Mouse (Mus musculus): ENCODE measurements around the gene Hap1. TPM values are rescaled to one million over a fixed set of nuclear protein-coding genes. Genes with fewer than 3 reads are reported as not detected.
"Not testable (repeated sequence)": the region's sequence is repeated elsewhere in the genome, so short reads cannot be mapped to it uniquely, and the experiment has no call there.

Hap1 gene
- total and polyA plus RNA-seq, 3 experiments = 1.3 to 1.5 (median 1.4) TPM

DNA sequence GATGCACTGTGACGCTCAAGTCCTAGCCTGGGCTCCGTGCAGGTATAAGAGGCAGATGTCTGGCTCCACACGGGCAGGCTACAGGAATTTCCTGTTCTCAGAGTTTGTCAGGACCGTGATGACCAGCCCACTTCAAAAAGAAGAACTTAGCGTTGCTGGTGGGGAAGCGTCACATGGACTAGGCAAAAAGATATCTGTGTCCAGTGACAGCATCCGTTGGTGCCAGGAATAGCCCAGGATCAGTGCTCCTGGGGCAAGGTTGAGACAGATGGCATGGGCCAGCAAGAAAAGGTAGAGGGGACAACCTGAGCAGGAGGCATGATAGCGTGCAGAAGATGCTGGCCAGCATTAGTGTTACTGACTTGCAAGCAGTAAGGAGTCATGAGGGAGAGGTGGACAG, 13.9 kb upstream of the Hap1 start:
- 43% methylated on average over 8 of the region's 8 CpGs for WGBS
- DNase-seq = no peak
- H3K27me3 ChIP-seq (ENCODE audit: control insufficient read depth, insufficient read depth, low read length) = no peaks in the 10 kb centered on the region
- no peaks in the 10 kb centered on the region for H3K79me2 ChIP-seq (replicated peaks; ENCODE audit: control insufficient read depth, insufficient read depth, low read length)
- intact Hi-C loops (cut with DNase I) = loop anchor here (2.0 kb wide), 1 partner anchor 17 kb away; no protein-coding TSS in a partner anchor
- H3K9ac ChIP-seq (ENCODE audit: low read depth, low read length) = no peak overlapping the region
- H3K27ac ChIP-seq = peak overlapping the region; percentile 5; the same call in 1 of the 2 replicates
- TF ChIP-seq POLR2A (IDR thresholded peaks at IDR 0.05; ENCODE audit: insufficient read depth, low read depth, low read length) = no peak
- TF ChIP-seq EP300 (IDR thresholded peaks at IDR 0.05; ENCODE audit: insufficient read depth, low read depth, low read length) = no peak
- TF ChIP-seq CTCF (IDR thresholded peaks at IDR 0.05) = no peak
- peaks cover 9% of the 10 kb centered on the region for H3K4me1 ChIP-seq (ENCODE audit: control insufficient read depth, insufficient read depth, low read length)
- peaks cover 5% of the 10 kb centered on the region; the same call in 1 of the 2 replicates for H3K36me3 ChIP-seq (ENCODE audit: control insufficient read depth, insufficient read depth, low read length)
- H3K4me3 ChIP-seq = no peak overlapping the region

DNA sequence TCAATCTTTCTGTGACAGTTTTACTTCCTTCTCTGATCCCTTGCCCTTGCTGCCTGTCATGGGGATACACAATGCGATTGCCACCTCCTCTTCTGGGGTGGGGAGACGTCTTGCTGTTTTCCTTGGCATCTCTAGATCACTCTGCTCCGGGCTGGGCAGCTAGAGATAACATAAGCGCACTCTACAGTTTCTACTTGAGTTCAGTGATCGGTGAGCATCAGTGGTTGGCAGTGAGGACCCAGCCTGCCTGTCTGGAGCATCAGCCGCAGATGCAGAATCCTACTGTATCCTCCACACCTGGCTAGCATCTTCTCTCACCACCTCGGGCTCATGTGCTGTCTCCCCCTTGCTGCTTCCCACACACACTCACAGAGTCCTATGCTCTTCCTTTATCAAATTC, 13.2 kb upstream of the Hap1 start:
- TF ChIP-seq POLR2A (IDR thresholded peaks at IDR 0.05; ENCODE audit: insufficient read depth, low read depth, low read length) (no peak), CTCF (IDR thresholded peaks at IDR 0.05) (no peak), EP300 (IDR thresholded peaks at IDR 0.05; ENCODE audit: insufficient read depth, low read depth, low read length) (no peak)
- Histone ChIP-seq H3K4me1 (ENCODE audit: control insufficient read depth, insufficient read depth, low read length) (peaks cover 9% of the 10 kb centered on the region), H3K27me3 (ENCODE audit: control insufficient read depth, insufficient read depth, low read length) (no peaks in the 10 kb centered on the region), H3K79me2 (replicated peaks; ENCODE audit: control insufficient read depth, insufficient read depth, low read length) (no peaks in the 10 kb centered on the region), H3K36me3 (ENCODE audit: control insufficient read depth, insufficient read depth, low read length) (peaks cover 5% of the 10 kb centered on the region; the same call in 1 of the 2 replicates), H3K27ac (no peak overlapping the region; the same call in 1 of the 2 replicates), H3K4me3 (no peak overlapping the region), H3K9ac (ENCODE audit: low read depth, low read length) (no peak overlapping the region)
- no peak for DNase-seq
- intact Hi-C loops (cut with DNase I) = loop anchor here (2.0 kb wide), 1 partner anchor 18 kb away; no protein-coding TSS in a partner anchor
- WGBS = 62% methylated on average over 7 of the region's 7 CpGs

DNA sequence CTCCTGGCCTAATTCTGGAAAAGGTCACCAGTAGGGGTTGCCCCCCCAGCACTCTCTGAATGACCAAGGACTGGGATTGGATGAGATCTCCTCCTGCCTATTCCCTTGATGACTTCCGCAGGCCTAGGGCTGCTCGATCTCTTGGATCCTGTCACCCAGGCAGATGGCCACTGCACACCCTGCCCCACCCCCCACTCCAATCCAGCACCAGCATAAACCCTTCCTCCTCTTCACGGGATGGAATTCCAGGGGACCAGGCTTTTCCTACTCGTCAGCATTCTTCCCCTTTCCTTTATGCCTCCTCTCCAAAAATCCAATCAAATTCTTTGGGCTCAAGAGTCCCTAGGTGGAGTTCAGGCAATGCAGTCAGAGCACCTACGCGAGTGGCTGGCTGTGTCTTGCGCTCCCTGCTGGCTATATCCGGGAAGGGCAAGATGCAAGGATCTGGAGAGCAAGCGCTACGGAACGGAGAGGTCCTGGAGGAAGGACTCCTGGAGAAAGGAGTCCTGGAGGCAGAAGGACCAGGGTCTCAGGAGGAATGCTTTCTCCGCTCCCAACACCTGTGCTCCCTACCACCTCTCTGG, 7.1 kb upstream of the Hap1 start:
- no peaks in the 10 kb centered on the region for H3K79me2 ChIP-seq (replicated peaks; ENCODE audit: control insufficient read depth, insufficient read depth, low read length)
- H3K36me3 ChIP-seq (ENCODE audit: control insufficient read depth, insufficient read depth, low read length) = no peaks in the 10 kb centered on the region
- peaks cover 7% of the 10 kb centered on the region for H3K4me1 ChIP-seq (ENCODE audit: control insufficient read depth, insufficient read depth, low read length)
- 9% methylated on average over 12 of the region's 12 CpGs for WGBS
- peak; percentile 71 to 79 for DNase-seq
- no peak overlapping the region for H3K27ac ChIP-seq
- intact Hi-C loops (cut with DNase I) = loop anchor here (1.0 to 5.0 kb wide), 3 partner anchors 45 to 194 kb away; partner anchors contain the start of gene Klhl11
- H3K27me3 ChIP-seq (ENCODE audit: control insufficient read depth, insufficient read depth, low read length) = no peaks in the 10 kb centered on the region
- H3K9ac ChIP-seq (ENCODE audit: low read depth, low read length) = no peak overlapping the region
- TF ChIP-seq CTCF (IDR thresholded peaks at IDR 0.05) (peak; percentile 90), POLR2A (IDR thresholded peaks at IDR 0.05; ENCODE audit: insufficient read depth, low read depth, low read length) (no peak), EP300 (IDR thresholded peaks at IDR 0.05; ENCODE audit: insufficient read depth, low read depth, low read length) (0 out of 2 replicates have a peak, but pooled peaks have one; percentile 52)
- no peak overlapping the region for H3K4me3 ChIP-seq

DNA sequence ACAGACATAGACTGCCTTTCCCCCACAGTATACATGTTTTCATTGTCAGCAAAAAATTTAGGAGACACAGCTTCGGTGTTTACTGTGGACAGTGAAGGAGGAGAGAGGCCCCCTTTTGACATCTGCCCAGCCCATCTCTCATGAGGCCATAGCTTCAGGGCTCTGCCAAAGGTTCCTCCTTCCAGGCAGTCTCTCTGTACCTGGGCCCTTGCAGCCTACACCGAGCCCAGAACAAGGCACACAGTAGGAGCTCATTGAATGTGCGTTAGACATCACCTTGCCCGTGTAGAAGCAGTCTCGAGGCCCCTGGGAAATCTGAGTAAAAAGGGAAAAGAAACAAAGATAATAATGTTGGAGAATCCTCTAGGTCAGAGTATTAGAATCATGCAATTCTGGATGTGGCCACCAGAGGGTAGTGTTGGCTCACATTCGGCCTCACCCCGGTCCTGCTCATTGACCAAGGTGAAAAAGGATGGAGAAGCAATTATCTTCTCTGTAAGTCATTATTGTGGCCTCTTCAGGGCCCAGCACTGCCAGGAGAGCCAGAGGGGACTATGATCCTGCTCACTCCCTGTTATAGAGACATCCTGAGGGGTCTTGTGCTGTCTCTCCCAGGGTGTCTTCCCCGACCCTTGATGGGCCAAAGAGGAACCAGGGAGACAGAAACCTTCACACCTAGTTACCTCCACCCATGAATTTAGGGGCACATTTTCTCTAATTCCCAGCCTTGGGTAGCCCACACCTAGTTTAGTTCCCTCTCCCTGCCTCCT, 6.5 kb upstream of the Hap1 start:
- peak; percentile 75 to 86 for DNase-seq
- WGBS = 12% methylated on average over 8 of the region's 8 CpGs
- Histone ChIP-seq H3K27me3 (ENCODE audit: control insufficient read depth, insufficient read depth, low read length) (no peaks in the 10 kb centered on the region), H3K36me3 (ENCODE audit: control insufficient read depth, insufficient read depth, low read length) (no peaks in the 10 kb centered on the region), H3K27ac (no peak overlapping the region), H3K4me3 (no peak overlapping the region), H3K4me1 (ENCODE audit: control insufficient read depth, insufficient read depth, low read length) (peaks cover 6% of the 10 kb centered on the region), H3K9ac (ENCODE audit: low read depth, low read length) (no peak overlapping the region), H3K79me2 (replicated peaks; ENCODE audit: control insufficient read depth, insufficient read depth, low read length) (no peaks in the 10 kb centered on the region)
- TF ChIP-seq EP300 (IDR thresholded peaks at IDR 0.05; ENCODE audit: insufficient read depth, low read depth, low read length) = peak; percentile 98
- TF ChIP-seq POLR2A (IDR thresholded peaks at IDR 0.05; ENCODE audit: insufficient read depth, low read depth, low read length) = no peak
- peak; percentile 89 for TF ChIP-seq CTCF (IDR thresholded peaks at IDR 0.05)
- intact Hi-C loops (cut with DNase I) = loop anchor here (1.0 to 5.0 kb wide), 3 partner anchors 46 to 195 kb away; partner anchors contain the start of gene Klhl11

DNA sequence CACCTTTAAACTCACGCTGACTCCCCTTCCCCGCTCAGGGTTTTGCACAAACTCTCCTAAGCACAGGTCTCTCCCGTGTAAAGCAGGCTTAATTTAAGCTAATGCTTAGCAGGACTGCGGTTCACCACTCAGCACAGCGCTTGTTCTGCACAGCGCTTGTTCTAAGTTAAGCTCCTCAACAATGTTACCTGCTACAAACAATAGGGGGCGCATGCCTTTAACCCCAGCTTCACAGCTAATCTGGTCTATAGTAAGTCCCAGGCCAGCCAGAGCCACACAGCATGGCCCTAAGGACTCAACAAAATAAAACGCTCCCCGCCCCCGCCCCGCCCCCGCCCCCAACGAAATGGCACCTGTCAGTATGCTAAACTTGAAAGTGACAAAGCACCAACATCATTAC, 5.1 kb upstream of the Hap1 start:
- not testable (repeated sequence) for H3K27ac ChIP-seq; H3K27me3 ChIP-seq (ENCODE audit: control insufficient read depth, insufficient read depth, low read length); H3K4me1 ChIP-seq (ENCODE audit: control insufficient read depth, insufficient read depth, low read length); H3K4me3 ChIP-seq; H3K9ac ChIP-seq (ENCODE audit: low read depth, low read length); DNase-seq; H3K79me2 ChIP-seq (replicated peaks; ENCODE audit: control insufficient read depth, insufficient read depth, low read length); H3K36me3 ChIP-seq (ENCODE audit: control insufficient read depth, insufficient read depth, low read length)
- intact Hi-C loops (cut with DNase I) = loop anchor here (5.0 kb wide), 1 partner anchor 196 kb away; no protein-coding TSS in a partner anchor
- no CpG with 5 or more reads among the region's 13 CpGs for WGBS

DNA sequence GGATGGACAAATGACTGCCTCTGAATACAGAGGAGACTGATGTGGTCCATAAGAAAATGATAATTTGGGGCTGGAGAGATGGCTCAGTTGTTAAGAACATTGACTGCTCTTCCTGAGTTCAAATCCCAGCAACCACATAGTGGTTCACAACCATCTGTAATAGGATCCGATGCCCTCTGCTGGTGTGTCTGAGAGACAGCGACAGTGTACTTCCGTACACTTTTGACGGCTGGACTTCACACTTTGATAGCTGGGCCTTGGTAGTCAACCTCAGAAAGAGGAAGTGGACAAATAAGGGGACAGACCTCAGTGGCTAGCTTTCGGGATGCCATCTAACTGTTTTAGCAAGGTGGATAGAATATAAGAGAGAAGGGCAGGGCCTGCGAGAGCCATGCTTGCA, 4.2 kb upstream of the Hap1 start:
- Histone ChIP-seq H3K9ac (ENCODE audit: low read depth, low read length) (no peak overlapping the region), H3K27ac (no peak overlapping the region), H3K36me3 (ENCODE audit: control insufficient read depth, insufficient read depth, low read length) (no peaks in the 10 kb centered on the region), H3K4me3 (no peak overlapping the region), H3K27me3 (ENCODE audit: control insufficient read depth, insufficient read depth, low read length) (0 out of 2 replicates have a peak, but pooled peaks cover 2% of the 10 kb centered on the region), H3K4me1 (ENCODE audit: control insufficient read depth, insufficient read depth, low read length) (peaks cover 4% of the 10 kb centered on the region), H3K79me2 (replicated peaks; ENCODE audit: control insufficient read depth, insufficient read depth, low read length) (no peaks in the 10 kb centered on the region)
- DNase-seq = no peak
- intact Hi-C loops (cut with DNase I) = loop anchor here (5.0 kb wide), 1 partner anchor 197 kb away; no protein-coding TSS in a partner anchor
- 73% methylated on average over 6 of the region's 6 CpGs for WGBS
- TF ChIP-seq POLR2A (IDR thresholded peaks at IDR 0.05; ENCODE audit: insufficient read depth, low read depth, low read length) (no peak), EP300 (IDR thresholded peaks at IDR 0.05; ENCODE audit: insufficient read depth, low read depth, low read length) (no peak), CTCF (IDR thresholded peaks at IDR 0.05) (no peak)
